In genomic region chr4:117124518-117125347, GRCm38 (mm10) we compare ENCODE assay signal across 8 mouse cellular contexts. TPM values are rescaled to one million over a fixed set of nuclear protein-coding genes. Genes with fewer than 3 reads are reported as not detected.
DNase-seq lines count a peak whose midpoint lies in the region; ATAC-seq and TF ChIP-seq lines count a peak whose summit lies in the region.

No protein-coding gene starts in this region.

- no peaks in the 10 kb centered on the region for H3K9me3 ChIP-seq in embryonic facial prominence, embryonic 11.5 days (replicated peaks; ENCODE audit: control insufficient read depth, low read length)
- no peaks in the 10 kb centered on the region for H3K9me3 ChIP-seq in limb, embryonic 11.5 days (ENCODE audit: control insufficient read depth, low read length)
- no peaks in the 10 kb centered on the region for H3K9me3 ChIP-seq in midbrain, embryonic 13.5 days

- no peaks in the 10 kb centered on the region; the same call in 1 of the 2 replicates for H3K36me3 ChIP-seq in embryonic facial prominence, embryonic 11.5 days (replicated peaks; ENCODE audit: control insufficient read depth, insufficient read depth, low read depth, low read length)
- no peaks in the 10 kb centered on the region for H3K36me3 ChIP-seq in limb, embryonic 11.5 days (ENCODE audit: control insufficient read depth, insufficient read depth, low read length)
- peaks cover 22% of the 10 kb centered on the region for H3K36me3 ChIP-seq in midbrain, embryonic 13.5 days
- no peaks in the 10 kb centered on the region for H3K36me3 ChIP-seq in thymus, adult 2 months (ENCODE audit: control insufficient read depth, insufficient read depth, low read length)

- H3K27ac ChIP-seq in layer of hippocampus, adult 2 months, result peak overlapping the region; percentile 97
- H3K27ac ChIP-seq in embryonic facial prominence, embryonic 11.5 days (replicated peaks; ENCODE audit: low read depth, low read length), result peak overlapping the region; percentile 63; the same call in 1 of the 2 replicates
- H3K27ac ChIP-seq in limb, embryonic 11.5 days (replicated peaks; ENCODE audit: low read depth, low read length), result peak overlapping the region; percentile 23; the same call in 1 of the 2 replicates
- H3K27ac ChIP-seq in midbrain, embryonic 13.5 days, result peak overlapping the region; percentile 80
- H3K27ac ChIP-seq in thymus, adult 2 months (ENCODE audit: control insufficient read depth, insufficient read depth, low read length), result peak overlapping the region; percentile 86

- H3K4me3 ChIP-seq in layer of hippocampus, adult 2 months, result no peak overlapping the region
- H3K4me3 ChIP-seq in embryonic facial prominence, embryonic 11.5 days (ENCODE audit: low read depth, low read length), result no peak overlapping the region
- H3K4me3 ChIP-seq in limb, embryonic 11.5 days (ENCODE audit: low read depth, low read length), result no peak overlapping the region
- no peak overlapping the region for H3K4me3 ChIP-seq in midbrain, embryonic 13.5 days (replicated peaks)
- H3K4me3 ChIP-seq in thymus, adult 2 months (ENCODE audit: control insufficient read depth, insufficient read depth, low read length), result no peak overlapping the region

- TF ChIP-seq CTCF in layer of hippocampus, adult 2 months (conservative IDR thresholded peaks at IDR 0.05), result no peak
- TF ChIP-seq CTCF in thymus, adult 2 months (IDR thresholded peaks at IDR 0.05; ENCODE audit: borderline replicate concordance, control insufficient read depth, extremely low read depth, insufficient read depth, low read length, poor library complexity), result no peak

- DNase-seq in layer of hippocampus, adult 2 months (ENCODE audit: low spot score in 2 of 2), result no peak
- DNase-seq in layer of hippocampus, postnatal 25 days (ENCODE audit: extremely low spot score in 1 of 2, low spot score in 1 of 2), result no peak
- no peak for DNase-seq in embryonic facial prominence, embryonic 11.5 days (ENCODE audit: low spot score)
- DNase-seq in heart, postnatal 36 days, result peak; percentile 40 to 66
- DNase-seq in limb, embryonic 11.5 days (ENCODE audit: low spot score), result no peak
- peak; percentile 74 for DNase-seq in thymus, adult 2 months
- DNase-seq in right cerebral cortex, postnatal 4 days, result no peak

- intact Hi-C loops in heart, postnatal 36 days (cut with DNase I), result no loop called here

- WGBS in embryonic facial prominence, embryonic 11.5 days, result 61% methylated on average over 14 of the region's 14 CpGs
- 69% methylated on average over 14 of the region's 14 CpGs for WGBS in limb, embryonic 11.5 days
- WGBS in midbrain, embryonic 13.5 days, result 75% methylated on average over 14 of the region's 14 CpGs
- 7% methylated on average over 14 of the region's 14 CpGs for WGBS in thymus, adult 2 months

- no peaks in the 10 kb centered on the region for H3K27me3 ChIP-seq in embryonic facial prominence, embryonic 11.5 days (ENCODE audit: control insufficient read depth, insufficient read depth, low read length)
- no peaks in the 10 kb centered on the region for H3K27me3 ChIP-seq in limb, embryonic 11.5 days (ENCODE audit: control insufficient read depth, insufficient read depth, low read length)
- H3K27me3 ChIP-seq in midbrain, embryonic 13.5 days, result no peaks in the 10 kb centered on the region
- H3K27me3 ChIP-seq in thymus, adult 2 months (ENCODE audit: control insufficient read depth, insufficient read depth, low read length), result no peaks in the 10 kb centered on the region

- H3K9ac ChIP-seq in embryonic facial prominence, embryonic 11.5 days (replicated peaks; ENCODE audit: low read length), result peak overlapping the region; percentile 63
- peak overlapping the region; percentile 52; the same call in 1 of the 2 replicates for H3K9ac ChIP-seq in limb, embryonic 11.5 days (ENCODE audit: low read length)
- H3K9ac ChIP-seq in midbrain, embryonic 13.5 days (replicated peaks), result peak overlapping the region; percentile 59

- H3K4me1 ChIP-seq in embryonic facial prominence, embryonic 11.5 days (ENCODE audit: control insufficient read depth, insufficient read depth, low read length), result peaks cover 10% of the 10 kb centered on the region
- H3K4me1 ChIP-seq in limb, embryonic 11.5 days (ENCODE audit: control insufficient read depth, insufficient read depth, low read length), result peaks cover 10% of the 10 kb centered on the region
- H3K4me1 ChIP-seq in midbrain, embryonic 13.5 days (replicated peaks), result peaks cover 29% of the 10 kb centered on the region
- H3K4me1 ChIP-seq in thymus, adult 2 months (replicated peaks; ENCODE audit: control insufficient read depth, insufficient read depth, low read length), result peaks cover 34% of the 10 kb centered on the region

- no peak for ATAC-seq in embryonic facial prominence, embryonic 11.5 days (replicated peaks; ENCODE audit: insufficient number of reproducible peaks, low FRiP score, low TSS enrichment, low read depth)
- no peak for ATAC-seq in limb, embryonic 11.5 days (ENCODE audit: insufficient number of reproducible peaks, low FRiP score, low TSS enrichment, low read depth)
- no peak for ATAC-seq in midbrain, embryonic 13.5 days

- no peak overlapping the region for H3K4me2 ChIP-seq in embryonic facial prominence, embryonic 11.5 days (ENCODE audit: low read depth, low read length)
- no peak overlapping the region for H3K4me2 ChIP-seq in limb, embryonic 11.5 days (ENCODE audit: low read depth, severe bottlenecking)
- H3K4me2 ChIP-seq in midbrain, embryonic 13.5 days (replicated peaks), result 0 out of 2 replicates have a peak overlapping the region, but pooled peaks have one; percentile 9

- TF ChIP-seq POLR2A in thymus, adult 2 months (IDR thresholded peaks at IDR 0.05; ENCODE audit: control insufficient read depth, extremely low read depth, insufficient read depth, low read length, poor library complexity), result no peak

RNA-seq across cellular contexts. Expression of gene Btbd19, which starts 0.8 kb away (rescaled TPM):
- total RNA-seq in layer of hippocampus, adult 2 months (2021), result 10 to 100 TPM; 13.3 to 14.8 TPM
- total RNA-seq in layer of hippocampus, postnatal 25 days (2021), result 10 to 100 TPM; 10.5 to 12.1 TPM
- 1.8 and 2.8 TPM in 2 replicates for polyA plus RNA-seq in embryonic facial prominence, embryonic 11.5 days (2014; fragmentation: Nextera tagmentation; extraction: Ambion mirVana)
- 1 to 10 TPM; 1.8 to 2.4 TPM for total RNA-seq in heart, postnatal 36 days (2021)
- polyA plus RNA-seq in limb, embryonic 11.5 days (2014; fragmentation: Nextera tagmentation; extraction: Ambion mirVana), result 4.1 and 4.5 TPM in 2 replicates
- polyA plus RNA-seq in midbrain, embryonic 13.5 days (2015; fragmentation: Nextera tagmentation; extraction: Ambion mirVana), result 3.3 and 3.4 TPM in 2 replicates
- polyA plus RNA-seq in thymus, adult 2 months (2012; rRNA removed), result 18.6 and 20.3 TPM in 2 replicates

RNA-seq across cellular contexts. Expression of gene Tctex1d4, which starts 1.9 kb away (rescaled TPM):
- under 1 TPM in 1 of 2 experiments, not detected in 1; 0.38 TPM for total RNA-seq in layer of hippocampus, adult 2 months (2021)
- total RNA-seq in layer of hippocampus, postnatal 25 days (2021), result under 1 TPM; 0.27 to 0.75 TPM
- polyA plus RNA-seq in embryonic facial prominence, embryonic 11.5 days (2014; fragmentation: Nextera tagmentation; extraction: Ambion mirVana), result not detected in 2 replicates
- total RNA-seq in heart, postnatal 36 days (2021), result not detected
- not detected in 2 replicates for polyA plus RNA-seq in limb, embryonic 11.5 days (2014; fragmentation: Nextera tagmentation; extraction: Ambion mirVana)
- polyA plus RNA-seq in midbrain, embryonic 13.5 days (2015; fragmentation: Nextera tagmentation; extraction: Ambion mirVana), result not detected in 2 replicates
- polyA plus RNA-seq in thymus, adult 2 months (2012; rRNA removed), result 1.1 and 2.0 TPM in 2 replicates

RNA-seq across cellular contexts. Expression of gene Plk3, which starts 9.0 kb away (rescaled TPM):
- total RNA-seq in layer of hippocampus, adult 2 months (2021), result 1 to 10 TPM; 6.9 to 7.2 TPM
- 10 to 100 TPM; 10.9 to 11.9 TPM for total RNA-seq in layer of hippocampus, postnatal 25 days (2021)
- 4.9 and 7.2 TPM in 2 replicates for polyA plus RNA-seq in embryonic facial prominence, embryonic 11.5 days (2014; fragmentation: Nextera tagmentation; extraction: Ambion mirVana)
- total RNA-seq in heart, postnatal 36 days (2021), result 1 to 10 TPM; 1.2 to 2.4 TPM
- polyA plus RNA-seq in limb, embryonic 11.5 days (2014; fragmentation: Nextera tagmentation; extraction: Ambion mirVana), result 2.0 and 2.3 TPM in 2 replicates
- polyA plus RNA-seq in midbrain, embryonic 13.5 days (2015; fragmentation: Nextera tagmentation; extraction: Ambion mirVana), result 18.6 and 19.3 TPM in 2 replicates
- 18.0 and 21.4 TPM in 2 replicates for polyA plus RNA-seq in thymus, adult 2 months (2012; rRNA removed)

RNA-seq across cellular contexts. Expression of gene Ptch2, which starts 28.9 kb away (rescaled TPM):
- 1 to 10 TPM; 1.5 to 2.7 TPM for total RNA-seq in layer of hippocampus, adult 2 months (2021)
- 1 to 10 TPM; 1.4 to 3.0 TPM for total RNA-seq in layer of hippocampus, postnatal 25 days (2021)
- 2.7 and 5.6 TPM in 2 replicates for polyA plus RNA-seq in embryonic facial prominence, embryonic 11.5 days (2014; fragmentation: Nextera tagmentation; extraction: Ambion mirVana)
- 1 to 10 TPM; 1.3 to 2.3 TPM for total RNA-seq in heart, postnatal 36 days (2021)
- 6.1 and 6.3 TPM in 2 replicates for polyA plus RNA-seq in limb, embryonic 11.5 days (2014; fragmentation: Nextera tagmentation; extraction: Ambion mirVana)
- 7.1 and 7.3 TPM in 2 replicates for polyA plus RNA-seq in midbrain, embryonic 13.5 days (2015; fragmentation: Nextera tagmentation; extraction: Ambion mirVana)
- 0.89 and 0.92 TPM in 2 replicates for polyA plus RNA-seq in thymus, adult 2 months (2012; rRNA removed)

RNA-seq across cellular contexts. Expression of gene Rps8, which starts 31.3 kb away (rescaled TPM):
- 100 to 1,000 TPM; 509 to 527 TPM for total RNA-seq in layer of hippocampus, adult 2 months (2021)
- total RNA-seq in layer of hippocampus, postnatal 25 days (2021), result 100 to 1,000 TPM; 437 to 521 TPM
- polyA plus RNA-seq in embryonic facial prominence, embryonic 11.5 days (2014; fragmentation: Nextera tagmentation; extraction: Ambion mirVana), result 963 and 976 TPM in 2 replicates
- total RNA-seq in heart, postnatal 36 days (2021), result 100 to 1,000 TPM; 550 to 602 TPM
- 1,072 and 1,111 TPM in 2 replicates for polyA plus RNA-seq in limb, embryonic 11.5 days (2014; fragmentation: Nextera tagmentation; extraction: Ambion mirVana)
- 558 and 623 TPM in 2 replicates for polyA plus RNA-seq in midbrain, embryonic 13.5 days (2015; fragmentation: Nextera tagmentation; extraction: Ambion mirVana)
- 698 and 732 TPM in 2 replicates for polyA plus RNA-seq in thymus, adult 2 months (2012; rRNA removed)

Comparison
In these comparisons a context has a peak if more than half of its experiments do, and no peak if none do; other contexts are left out.
1. DNase-seq: peak in heart, postnatal 36 days (2 of 2) and thymus, adult 2 months (single experiment); none in layer of hippocampus, adult 2 months (0 of 2), layer of hippocampus, postnatal 25 days (0 of 2), embryonic facial prominence, embryonic 11.5 days (single experiment), limb, embryonic 11.5 days (single experiment) and right cerebral cortex, postnatal 4 days (single experiment).
2. H3K27ac ChIP-seq: peak in every context shown above with its lines; median percentile 97 in layer of hippocampus, adult 2 months; 86 in thymus, adult 2 months; 80 in midbrain, embryonic 13.5 days; 63 in embryonic facial prominence, embryonic 11.5 days; 23 in limb, embryonic 11.5 days.
3. Peak in every context shown above with its lines, with median percentiles within 50 percentile points of each other: H3K9ac ChIP-seq.